Mouse (Mus musculus) olfactory bulb, adult 2 months (tissue): ENCODE data around the gene Rhot2.

Source experiments
- CTCF ChIP-seq: fragments of 200-500 bp; IDR thresholded peaks from 2 replicates; pipeline ENCODE4 v1.5.1; 2012; ENCODE audit warnings: low read depth, mild to moderate bottlenecking, low read length, moderate library complexity; ENCODE audit not compliant: insufficient read depth
- POLR2A ChIP-seq: fragments of 200-500 bp; IDR thresholded peaks from 2 replicates; pipeline ENCODE4 v1.6.1; 2012; ENCODE audit warnings: mild to moderate bottlenecking, low read depth, low read length, moderate library complexity; ENCODE audit not compliant: insufficient read depth

DNA sequence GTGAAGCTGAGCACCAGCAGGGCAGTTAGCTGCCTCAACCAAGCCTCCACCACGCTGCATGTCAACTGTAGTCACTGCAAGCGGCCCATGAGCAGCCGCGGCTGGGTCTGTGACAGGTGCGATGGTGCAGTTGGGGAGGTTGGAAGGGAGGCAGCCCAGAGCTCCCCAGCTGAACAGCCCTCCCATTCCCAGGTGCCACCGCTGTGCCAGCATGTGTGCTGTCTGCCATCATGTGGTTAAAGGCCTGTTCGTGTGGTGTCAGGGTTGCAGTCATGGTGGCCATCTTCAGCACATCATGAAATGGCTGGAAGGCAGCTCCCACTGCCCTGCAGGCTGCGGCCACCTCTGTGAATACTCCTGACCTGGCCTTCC, 16.4 kb downstream of the Rhot2 start:
- TF ChIP-seq CTCF (no peak), POLR2A (no peak)
